Mouse (Mus musculus): ENCODE results near the gene Eif4h.

DNA sequence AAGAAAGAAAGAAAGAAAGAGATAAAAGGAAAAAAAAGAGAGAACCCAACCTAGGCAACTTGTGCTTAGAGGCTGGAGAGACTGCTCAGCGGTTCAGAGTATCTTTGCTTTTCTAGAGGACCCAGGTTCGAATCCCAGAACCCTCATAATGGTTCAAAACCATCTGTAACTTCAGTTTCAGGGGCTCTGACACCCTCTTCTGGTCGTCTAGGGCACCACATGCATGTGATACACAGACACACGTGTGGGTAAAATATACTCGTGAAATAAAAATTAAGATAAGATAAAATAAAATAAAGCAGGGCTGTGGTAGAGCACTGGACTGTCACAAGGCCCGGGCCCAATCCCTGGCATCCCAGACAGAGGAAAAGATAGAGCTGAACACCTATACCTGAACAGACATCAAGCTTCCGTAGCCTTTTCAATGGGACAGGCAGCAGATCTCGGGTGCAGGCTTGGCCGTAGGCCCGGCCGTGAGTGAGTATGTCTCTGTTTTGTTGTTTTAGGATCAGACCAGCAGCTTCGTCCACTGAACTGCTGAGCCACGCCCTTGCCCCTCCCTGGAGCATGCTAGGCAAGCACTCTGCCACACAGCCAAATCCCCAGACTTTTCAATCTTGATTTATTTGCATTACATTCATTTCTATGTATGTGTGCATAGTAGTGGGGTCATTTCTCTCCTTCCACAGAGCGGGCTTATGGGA is 62.6 kb downstream of the Eif4h start:
- peak; percentile 39 for TF ChIP-seq CTCF (conservative IDR thresholded peaks at IDR 0.05; ENCODE audit: low read length)
- TF ChIP-seq POU5F1 (IDR thresholded peaks at IDR 0.05; ENCODE audit: borderline replicate concordance, low read length) = no peak

Measured in E14TG2a.4 (cell line).